Mouse (Mus musculus) small intestine, adult 2 months (tissue): Measurements from ENCODE around the gene Lin54.

ENCODE experiments used
- CTCF ChIP-seq: fragments of 200-500 bp; IDR thresholded peaks from 2 replicates; pipeline ENCODE4 v1.5.1; 2012; ENCODE audit warnings: low read depth, mild to moderate bottlenecking, control low read depth, inconsistent platforms, low read length, moderate library complexity, mixed read lengths; ENCODE audit not compliant: insufficient replicate concordance, insufficient read length; ENCODE audit errors: extremely low read depth
- POLR2A ChIP-seq: fragments of 200-500 bp; IDR thresholded peaks from 2 replicates; pipeline ENCODE4 v1.6.1; 2012; ENCODE audit warnings: low read depth, mild to moderate bottlenecking, control low read depth, inconsistent platforms, low read length, moderate library complexity

DNA sequence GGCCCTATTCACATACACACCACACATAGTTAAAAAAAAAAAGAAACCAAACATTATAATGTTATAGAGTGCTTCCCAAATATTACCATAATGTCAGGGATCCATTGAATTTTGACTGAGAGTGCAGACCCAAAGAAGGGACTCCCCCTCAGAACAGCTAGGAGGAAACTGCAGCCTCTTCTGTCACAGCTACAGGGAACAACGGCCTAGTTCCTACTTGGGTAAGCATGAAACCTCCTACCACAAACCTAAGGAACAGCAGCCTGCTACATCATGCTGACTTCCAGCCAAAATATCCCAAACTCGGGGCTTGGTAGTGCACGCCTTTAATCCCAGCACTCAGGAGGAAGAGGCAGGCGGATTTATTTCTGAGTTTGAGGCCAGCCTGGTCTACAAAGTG is 48.9 kb upstream of the Lin54 start:
- TF ChIP-seq POLR2A (no peak), CTCF (no peak)
